Mouse (Mus musculus): ENCODE measurements around the gene Il1f6.

DNA sequence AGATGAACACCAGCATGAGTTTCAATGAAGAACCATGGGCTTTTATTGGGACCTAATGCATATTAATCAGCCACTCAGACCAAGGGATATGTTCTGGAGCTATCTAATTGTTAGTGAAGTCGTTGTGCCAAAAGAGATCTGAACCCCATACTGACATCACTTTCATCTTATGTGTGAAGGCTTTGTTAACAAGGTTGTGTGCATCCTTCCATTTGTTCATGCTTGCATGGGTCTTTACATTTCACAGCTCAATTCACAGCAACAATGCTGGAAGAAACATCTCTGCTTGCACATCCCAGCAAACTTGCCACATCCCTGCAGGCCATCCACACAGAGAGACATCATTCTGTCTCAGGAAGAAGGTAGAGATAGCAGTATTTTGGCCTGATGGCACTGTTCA lies 59.9 kb downstream of the Il1f6 start:
- no peak for TF ChIP-seq POLR2A (IDR thresholded peaks at IDR 0.05; ENCODE audit: borderline replicate concordance, insufficient read depth, low read length)
- TF ChIP-seq CTCF (IDR thresholded peaks at IDR 0.05; ENCODE audit: borderline replicate concordance, insufficient read depth, low read depth, low read length): no peak
